Mouse (Mus musculus): ENCODE measurements at regions not wholly inside any gene's neighbourhood (a gene's known extent, or its start where the extent isn't known, plus 50 kb on each side); places are given as distances from the start of the nearest gene placed in this dataset.

DNA sequence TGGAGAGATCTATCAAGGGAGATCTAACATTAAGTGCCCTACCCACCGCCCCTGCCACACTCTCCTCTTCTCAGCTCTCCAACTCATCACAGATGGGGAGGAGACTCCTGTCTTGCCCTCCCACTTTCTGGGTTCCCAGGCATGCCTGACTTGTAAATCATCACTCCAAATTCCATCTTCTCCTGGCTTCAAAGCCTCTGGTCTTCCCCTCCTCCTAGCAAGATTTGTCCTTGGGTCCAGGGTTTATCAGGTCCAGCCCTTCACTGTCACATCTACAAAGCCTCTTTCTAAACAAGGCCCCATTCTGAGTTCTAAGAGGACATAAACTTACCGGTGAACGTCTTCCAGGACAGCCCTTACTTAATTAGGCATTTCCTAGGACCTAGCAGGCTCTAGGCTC, 73.3 kb upstream of the Col5a1 start:
- peaks cover 3% of the 10 kb centered on the region; the same call in 1 of the 2 replicates for H3K4me1 ChIP-seq
- H3K36me3 ChIP-seq = no peaks in the 10 kb centered on the region
- no peak overlapping the region for H3K27ac ChIP-seq (replicated peaks)
- no peak for ATAC-seq (ENCODE audit: low FRiP score, low read depth)
- H3K9ac ChIP-seq (replicated peaks) = no peak overlapping the region
- 81% methylated on average over 3 of the region's 3 CpGs for WGBS
- H3K4me3 ChIP-seq = no peak overlapping the region
- no peak overlapping the region for H3K4me2 ChIP-seq (replicated peaks)
- no peaks in the 10 kb centered on the region for H3K9me3 ChIP-seq
- H3K27me3 ChIP-seq = no peaks in the 10 kb centered on the region

DNA sequence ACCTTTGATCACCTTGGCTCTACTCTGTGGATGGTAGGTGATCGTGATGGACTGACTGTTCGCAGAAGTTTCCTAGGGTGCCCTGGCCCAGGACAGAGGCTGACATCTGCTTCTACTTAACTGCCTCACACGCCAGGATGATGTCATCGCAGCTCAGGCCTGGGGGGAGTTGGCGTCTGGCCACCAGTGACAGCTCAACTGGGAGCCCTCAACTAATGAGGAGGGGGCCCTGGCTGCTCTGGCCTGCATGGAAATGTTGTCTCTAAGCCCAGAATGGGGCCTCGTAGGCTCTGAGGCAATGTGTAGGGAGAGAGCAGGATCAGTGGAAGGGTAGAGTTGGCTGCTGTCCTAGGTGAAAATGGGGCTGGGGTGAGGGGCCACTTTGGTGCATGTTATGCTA, 72.9 kb upstream of the Col5a1 start:
- 72% methylated on average over 6 of the region's 6 CpGs for WGBS
- H3K27ac ChIP-seq (replicated peaks) = no peak overlapping the region
- H3K4me3 ChIP-seq = no peak overlapping the region
- H3K36me3 ChIP-seq = no peaks in the 10 kb centered on the region
- H3K9me3 ChIP-seq = no peaks in the 10 kb centered on the region
- no peak overlapping the region for H3K4me2 ChIP-seq (replicated peaks)
- peaks cover 3% of the 10 kb centered on the region; the same call in 1 of the 2 replicates for H3K4me1 ChIP-seq
- H3K27me3 ChIP-seq = no peaks in the 10 kb centered on the region
- no peak overlapping the region for H3K9ac ChIP-seq (replicated peaks)
- ATAC-seq (ENCODE audit: low FRiP score, low read depth) = no peak

DNA sequence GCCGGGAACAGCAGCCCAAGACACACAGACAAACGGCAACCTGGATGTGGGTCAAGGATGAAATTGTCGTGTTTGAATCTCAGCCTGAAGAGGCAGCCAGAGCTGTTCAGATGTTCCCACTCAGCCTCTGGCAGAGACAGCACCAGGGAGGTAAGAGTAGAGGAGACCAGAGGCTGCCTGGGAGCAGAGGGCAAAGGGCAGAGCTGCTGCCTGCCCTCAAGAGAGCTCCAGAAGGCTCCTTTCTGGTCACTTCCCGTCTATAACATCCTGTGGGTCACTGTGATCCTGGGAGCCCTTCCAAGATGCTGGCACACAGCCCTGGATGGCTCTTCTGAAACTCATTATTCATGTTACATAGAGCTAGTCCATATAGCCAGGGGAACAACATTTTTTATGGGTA, 67.6 kb upstream of the Col5a1 start:
- H3K9me3 ChIP-seq = no peaks in the 10 kb centered on the region

DNA sequence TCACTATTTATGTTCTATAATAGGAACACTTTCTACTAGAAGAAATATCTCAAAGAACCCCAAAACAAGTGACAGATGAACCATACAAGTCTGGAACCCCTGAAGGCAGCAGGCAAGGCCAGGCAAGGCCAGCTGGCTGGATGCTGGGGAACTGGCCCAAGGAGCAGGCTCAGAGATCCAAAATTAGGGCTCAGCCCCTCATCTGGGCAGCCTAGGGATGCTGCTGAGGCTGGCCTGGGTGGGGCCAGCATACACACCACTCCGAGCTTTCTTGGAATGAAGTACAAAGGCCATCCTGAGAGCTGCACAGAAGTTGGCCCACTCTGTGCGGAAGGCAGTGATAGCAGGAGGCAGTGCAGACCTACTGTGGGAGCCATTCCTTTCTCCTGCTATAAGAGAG, 59.4 kb upstream of the Col5a1 start:
- no peak for ATAC-seq (ENCODE audit: low FRiP score, low read depth)
- H3K9me3 ChIP-seq = no peaks in the 10 kb centered on the region
- no peak overlapping the region for H3K9ac ChIP-seq (replicated peaks)
- H3K4me1 ChIP-seq = no peaks in the 10 kb centered on the region
- no peak overlapping the region for H3K4me3 ChIP-seq
- 93% methylated on average over 2 of the region's 2 CpGs for whole genome bisulfite sequencing
- no peak overlapping the region for H3K27ac ChIP-seq (replicated peaks)
- H3K4me2 ChIP-seq (replicated peaks) = no peak overlapping the region
- no peaks in the 10 kb centered on the region for H3K27me3 ChIP-seq
- H3K36me3 ChIP-seq = no peaks in the 10 kb centered on the region

More for the DNA sequence above, 67.6 kb upstream of the Col5a1 start:
- Histone ChIP-seq H3K36me3 (no peaks in the 10 kb centered on the region), H3K4me3 (no peak overlapping the region), H3K9ac (replicated peaks) (no peak overlapping the region), H3K4me2 (replicated peaks) (no peak overlapping the region), H3K27me3 (no peaks in the 10 kb centered on the region), H3K27ac (replicated peaks) (no peak overlapping the region), H3K4me1 (no peaks in the 10 kb centered on the region; the same call in 1 of the 2 replicates)
- WGBS = 56% methylated on average over 4 of the region's 4 CpGs
- no peak for ATAC-seq (ENCODE audit: low FRiP score, low read depth)

DNA sequence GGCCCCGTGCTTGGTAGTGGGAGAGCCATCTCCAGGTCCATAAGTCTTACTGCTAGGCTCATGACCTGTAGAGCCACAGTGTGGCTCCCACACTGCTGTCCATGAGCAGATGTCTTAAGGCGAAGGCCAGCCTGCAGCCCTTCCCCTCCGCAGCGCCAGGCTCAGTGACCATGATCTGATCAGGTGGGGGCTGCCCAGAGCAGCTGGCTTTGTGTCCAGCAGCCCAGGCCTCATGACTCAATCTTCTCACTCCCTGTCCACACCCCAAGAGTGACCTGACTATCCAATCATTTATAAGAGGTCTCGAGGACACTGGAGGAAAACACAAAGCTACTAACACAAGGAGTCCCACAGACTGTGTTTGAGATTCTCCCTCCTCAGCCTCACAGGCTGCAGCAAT, 58.6 kb upstream of the Col5a1 start:
- H3K4me2 ChIP-seq (replicated peaks) = no peak overlapping the region
- H3K9me3 ChIP-seq = no peaks in the 10 kb centered on the region
- ATAC-seq (ENCODE audit: low FRiP score, low read depth) = no peak
- H3K36me3 ChIP-seq = no peaks in the 10 kb centered on the region
- H3K4me3 ChIP-seq = no peak overlapping the region
- WGBS = 83% methylated on average over 5 of the region's 5 CpGs
- no peak overlapping the region for H3K9ac ChIP-seq (replicated peaks)
- H3K27ac ChIP-seq (replicated peaks) = no peak overlapping the region
- no peaks in the 10 kb centered on the region for H3K4me1 ChIP-seq
- no peaks in the 10 kb centered on the region for H3K27me3 ChIP-seq

DNA sequence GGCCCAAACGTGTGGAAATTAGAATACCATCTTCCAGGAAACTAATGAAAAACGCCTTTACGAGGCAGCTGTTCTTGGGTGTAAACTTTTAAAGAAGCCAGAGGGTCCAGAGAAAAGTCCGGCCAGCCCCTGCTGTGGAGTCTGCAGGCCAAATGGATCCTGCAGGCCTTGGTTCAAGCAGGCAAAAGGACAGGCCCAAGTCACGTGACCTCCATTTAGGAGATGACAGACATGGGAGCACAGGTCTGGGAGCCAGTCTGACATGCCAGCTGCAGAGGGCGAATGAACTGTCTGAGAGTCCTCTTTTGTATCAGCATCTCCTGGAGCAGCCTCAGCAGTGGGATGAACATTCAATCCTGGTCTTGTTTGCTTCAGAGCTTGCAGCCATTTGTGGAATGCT, 58.0 kb upstream of the Col5a1 start:
- no peak for ATAC-seq (ENCODE audit: low FRiP score, low read depth)
- Histone ChIP-seq H3K27ac (replicated peaks) (no peak overlapping the region), H3K4me3 (no peak overlapping the region), H3K36me3 (no peaks in the 10 kb centered on the region), H3K4me2 (replicated peaks) (no peak overlapping the region), H3K4me1 (no peaks in the 10 kb centered on the region), H3K9me3 (no peaks in the 10 kb centered on the region), H3K9ac (replicated peaks) (no peak overlapping the region), H3K27me3 (no peaks in the 10 kb centered on the region)
- WGBS = 90% methylated on average over 6 of the region's 6 CpGs

DNA sequence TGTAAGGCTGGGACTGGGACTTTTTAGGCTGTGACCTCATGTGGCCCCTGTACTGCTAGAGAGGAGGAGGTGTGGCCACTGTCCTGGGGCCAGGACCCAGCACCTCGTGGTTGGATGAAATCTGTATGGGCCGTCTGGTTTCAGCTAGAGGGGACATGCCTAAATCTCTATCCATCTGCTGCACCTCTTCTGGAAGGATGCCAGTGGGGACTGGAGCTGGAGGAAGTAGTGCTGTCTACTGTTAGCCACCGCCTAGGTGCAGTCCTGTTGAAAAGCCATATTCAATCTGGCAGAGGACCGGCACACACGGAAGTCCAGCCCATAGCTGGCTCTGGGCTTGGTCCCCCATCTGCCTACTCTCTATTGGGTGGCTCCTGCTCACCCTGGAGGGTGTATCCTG, 56.7 kb upstream of the Col5a1 start:
- Histone ChIP-seq H3K36me3 (no peaks in the 10 kb centered on the region), H3K27ac (replicated peaks) (no peak overlapping the region), H3K4me3 (no peak overlapping the region), H3K9me3 (no peaks in the 10 kb centered on the region), H3K4me1 (peaks cover 5% of the 10 kb centered on the region), H3K27me3 (no peaks in the 10 kb centered on the region), H3K9ac (replicated peaks) (no peak overlapping the region), H3K4me2 (replicated peaks) (no peak overlapping the region)
- 87% methylated on average over 5 of the region's 5 CpGs for WGBS
- no peak for ATAC-seq (ENCODE audit: low FRiP score, low read depth)

DNA sequence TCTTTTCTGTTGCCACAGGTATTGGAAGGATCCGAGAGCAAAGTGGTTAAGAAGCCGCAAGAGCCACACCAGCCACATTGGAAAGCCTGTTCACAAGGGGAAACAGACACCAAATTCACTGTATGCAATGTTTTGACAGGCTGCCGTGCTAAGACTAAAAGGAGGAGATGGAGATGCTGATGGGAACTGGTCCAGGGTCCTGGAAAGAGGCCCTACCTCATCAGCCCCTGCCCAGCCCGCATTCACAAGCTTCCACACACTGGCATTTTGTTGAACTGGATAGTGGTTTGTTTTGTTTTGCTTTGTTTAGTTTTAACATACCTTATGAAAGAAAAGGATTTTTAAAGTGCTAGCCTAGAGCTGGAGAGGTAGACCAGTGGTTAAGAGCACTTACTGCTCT, 51.3 kb upstream of the Col5a1 start:
- Histone ChIP-seq H3K27ac (replicated peaks) (no peak overlapping the region), H3K36me3 (no peaks in the 10 kb centered on the region), H3K9me3 (no peaks in the 10 kb centered on the region), H3K4me3 (no peak overlapping the region), H3K27me3 (no peaks in the 10 kb centered on the region), H3K4me1 (peaks cover 40% of the 10 kb centered on the region), H3K9ac (replicated peaks) (no peak overlapping the region), H3K4me2 (replicated peaks) (no peak overlapping the region)
- WGBS = 90% methylated on average over 4 of the region's 4 CpGs
- no peak for ATAC-seq (ENCODE audit: low FRiP score, low read depth)

DNA sequence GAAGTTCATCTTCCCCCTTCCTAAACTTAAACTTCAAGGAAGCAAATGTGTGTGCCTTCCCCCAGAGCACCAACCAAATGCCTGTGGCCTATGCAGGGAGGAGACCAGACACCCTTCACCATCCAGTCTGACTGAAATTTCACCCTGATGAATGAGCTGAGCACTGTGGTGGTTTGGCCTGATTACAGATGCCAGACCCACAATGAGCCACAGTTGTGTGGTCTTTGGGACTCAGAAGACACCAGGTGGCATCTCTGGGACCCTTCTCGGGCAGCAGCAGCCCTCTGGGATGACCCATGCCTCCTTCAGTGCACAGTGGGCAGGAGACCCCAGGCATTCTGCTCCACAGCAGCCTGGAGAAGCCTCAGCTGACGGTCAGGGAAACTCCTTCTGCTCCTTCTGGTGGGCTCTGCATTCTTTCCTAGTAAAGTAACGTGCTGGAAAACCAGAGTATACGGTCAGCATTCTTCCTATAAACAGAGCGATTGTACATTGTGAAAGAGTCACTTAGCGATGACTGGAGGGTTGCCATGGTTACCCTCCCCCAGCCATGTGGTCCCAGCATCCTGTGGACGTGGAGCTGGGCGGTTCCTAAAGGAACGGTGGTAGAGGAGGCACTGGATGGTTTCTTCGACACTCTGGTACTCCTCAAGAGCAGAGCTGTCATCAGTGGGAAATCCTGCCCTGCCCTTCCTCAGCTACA, 50.3 kb upstream of the Col5a1 start:
- Histone ChIP-seq H3K4me3 (no peak overlapping the region), H3K27me3 (no peaks in the 10 kb centered on the region), H3K9me3 (no peaks in the 10 kb centered on the region), H3K4me1 (peaks cover 40% of the 10 kb centered on the region), H3K27ac (replicated peaks) (0 out of 2 replicates have a peak overlapping the region, but pooled peaks have one; percentile 20), H3K4me2 (replicated peaks) (no peak overlapping the region), H3K36me3 (no peaks in the 10 kb centered on the region), H3K9ac (replicated peaks) (no peak overlapping the region)
- 30% methylated on average over 10 of the region's 10 CpGs for WGBS
- ATAC-seq (ENCODE audit: low FRiP score, low read depth) = no peak
